Mouse (Mus musculus) brain, embryonic 14.5 days (tissue): ENCODE measurements around the gene Nup214.

Experiments
- CTCF ChIP-seq: fragments of 200-500 bp; IDR thresholded peaks from 2 replicates; pipeline ENCODE4 v1.5.1; 2012; ENCODE audit warnings: inconsistent platforms, mild to moderate bottlenecking, moderate library complexity, borderline replicate concordance; ENCODE audit not compliant: insufficient read depth, insufficient read length; ENCODE audit errors: extremely low read depth
- POLR2A ChIP-seq: fragments of 200-500 bp; IDR thresholded peaks from 2 replicates; pipeline ENCODE4 v1.6.1; 2012; ENCODE audit warnings: mild to moderate bottlenecking, inconsistent platforms, borderline replicate concordance; ENCODE audit not compliant: poor library complexity, insufficient read depth, insufficient read length, severe bottlenecking; ENCODE audit errors: extremely low read depth

GRCm38 (mm10) chr2:32008716-32009115 is 34.5 kb downstream of the Nup214 start:
- no peak for TF ChIP-seq POLR2A
- TF ChIP-seq CTCF, result no peak
